Mouse (Mus musculus) erythroblast, embryonic 14.5 days (primary cell): Measurements from ENCODE around the gene Trabd2b. TPM values are rescaled to one million over a fixed set of nuclear protein-coding genes. Genes with fewer than 3 reads are reported as not detected.

Experiments
- H3K27me3 ChIP-seq: 2 replicates; pipeline ENCODE4 v1.6.1; 2012; ENCODE audit warnings: inconsistent platforms; ENCODE audit not compliant: control insufficient read depth
- H3K36me3 ChIP-seq: 2 replicates; pipeline ENCODE4 v1.6.1; 2012; ENCODE audit warnings: mild to moderate bottlenecking, inconsistent platforms; ENCODE audit not compliant: control insufficient read depth
- H3K4me1 ChIP-seq: 2 replicates; pipeline ENCODE4 v1.6.1; 2012; ENCODE audit warnings: inconsistent platforms; ENCODE audit not compliant: control insufficient read depth
- H3K4me3 ChIP-seq: replicated peaks from 2 replicates; pipeline ENCODE3; 2012; ENCODE audit warnings: moderate library complexity, mild to moderate bottlenecking, inconsistent platforms
- H3K9me3 ChIP-seq: 2 replicates; pipeline ENCODE4 v1.6.1; 2012; ENCODE audit warnings: low read length, inconsistent platforms, mixed read lengths; ENCODE audit not compliant: control insufficient read depth
- GATA1 ChIP-seq: IDR thresholded peaks from 2 replicates; pipeline ENCODE4 v1.6.1; 2012; ENCODE audit warnings: low read length, inconsistent platforms, mixed read lengths
- TAL1 ChIP-seq: IDR thresholded peaks from 3 replicates; pipeline ENCODE4 v1.6.1; 2012; ENCODE audit warnings: low read length, inconsistent platforms, mixed read lengths
- polyA plus RNA-seq: library from polyadenylated mRNA; stranded (reverse); fragments of >175 nt; gene quantifications from 2 replicates; pipeline ENCODE4 v1.2.3, GENCODE M21; 2012

The Trabd2b gene
- polyA plus RNA-seq, 1 experiment, result not detected

GRCm38 (mm10) chr4:114476316-114476715 is 69.8 kb downstream of the Trabd2b start:
- TF ChIP-seq TAL1 (no peak), GATA1 (no peak)
- no peaks in the 10 kb centered on the region for H3K27me3 ChIP-seq

GRCm38 (mm10) chr4:114477082-114477771 is 70.7 kb downstream of the Trabd2b start:
- H3K4me1 ChIP-seq, result no peaks in the 10 kb centered on the region
- no peak overlapping the region for H3K4me3 ChIP-seq
- H3K9me3 ChIP-seq, result no peaks in the 10 kb centered on the region
- TF ChIP-seq GATA1, result no peak
- TF ChIP-seq TAL1, result no peak
- no peaks in the 10 kb centered on the region for H3K36me3 ChIP-seq
- H3K27me3 ChIP-seq, result no peaks in the 10 kb centered on the region

More at GRCm38 (mm10) chr4:114476316-114476715, 69.8 kb downstream of the Trabd2b start:
- no peaks in the 10 kb centered on the region for H3K36me3 ChIP-seq
- H3K9me3 ChIP-seq, result no peaks in the 10 kb centered on the region
- no peak overlapping the region for H3K4me3 ChIP-seq
- H3K4me1 ChIP-seq, result no peaks in the 10 kb centered on the region

- Histone ChIP-seq H3K9me3 (no peaks in the 10 kb centered on the region), H3K36me3 (no peaks in the 10 kb centered on the region), H3K4me3 (no peak overlapping the region), H3K4me1 (no peaks in the 10 kb centered on the region), H3K27me3 (no peaks in the 10 kb centered on the region)
- TF ChIP-seq TAL1 (no peak), GATA1 (no peak)
Observed at GRCm38 (mm10) chr4:114481518-114481917, 75.0 kb downstream of the Trabd2b start.

- Histone ChIP-seq H3K9me3 (no peaks in the 10 kb centered on the region), H3K27me3 (no peaks in the 10 kb centered on the region), H3K36me3 (no peaks in the 10 kb centered on the region), H3K4me1 (no peaks in the 10 kb centered on the region), H3K4me3 (no peak overlapping the region)
- TF ChIP-seq TAL1, result no peak
- TF ChIP-seq GATA1, result no peak
Observed at GRCm38 (mm10) chr4:114484173-114484572, 77.6 kb downstream of the Trabd2b start.

- TF ChIP-seq TAL1, result no peak
- no peak for TF ChIP-seq GATA1
- Histone ChIP-seq H3K36me3 (no peaks in the 10 kb centered on the region), H3K4me3 (no peak overlapping the region), H3K9me3 (no peaks in the 10 kb centered on the region), H3K27me3 (no peaks in the 10 kb centered on the region), H3K4me1 (no peaks in the 10 kb centered on the region)
Observed at GRCm38 (mm10) chr4:114485996-114486395, 79.5 kb downstream of the Trabd2b start.

GRCm38 (mm10) chr4:114486885-114487531 is 80.5 kb downstream of the Trabd2b start:
- no peaks in the 10 kb centered on the region for H3K9me3 ChIP-seq
- H3K36me3 ChIP-seq, result no peaks in the 10 kb centered on the region
- TF ChIP-seq GATA1, result no peak
- TF ChIP-seq TAL1, result no peak
- no peak overlapping the region for H3K4me3 ChIP-seq
- H3K4me1 ChIP-seq, result no peaks in the 10 kb centered on the region
- H3K27me3 ChIP-seq, result no peaks in the 10 kb centered on the region

- H3K27me3 ChIP-seq, result no peaks in the 10 kb centered on the region
- no peaks in the 10 kb centered on the region for H3K9me3 ChIP-seq
- no peaks in the 10 kb centered on the region for H3K4me1 ChIP-seq
- TF ChIP-seq TAL1, result no peak
- TF ChIP-seq GATA1, result no peak
- no peak overlapping the region for H3K4me3 ChIP-seq
- H3K36me3 ChIP-seq, result no peaks in the 10 kb centered on the region
Observed at GRCm38 (mm10) chr4:114487701-114488100, 81.2 kb downstream of the Trabd2b start.

GRCm38 (mm10) chr4:114492157-114492556 is 85.6 kb downstream of the Trabd2b start:
- TF ChIP-seq GATA1 (no peak), TAL1 (no peak)
- H3K36me3 ChIP-seq, result no peaks in the 10 kb centered on the region
- no peaks in the 10 kb centered on the region for H3K4me1 ChIP-seq
- no peaks in the 10 kb centered on the region for H3K9me3 ChIP-seq
- no peak overlapping the region for H3K4me3 ChIP-seq
- H3K27me3 ChIP-seq, result no peaks in the 10 kb centered on the region

GRCm38 (mm10) chr4:114494035-114494434 is 87.5 kb downstream of the Trabd2b start:
- H3K4me1 ChIP-seq, result no peaks in the 10 kb centered on the region
- no peaks in the 10 kb centered on the region for H3K27me3 ChIP-seq
- TF ChIP-seq TAL1, result no peak

More at GRCm38 (mm10) chr4:114494035-114494434, 87.5 kb downstream of the Trabd2b start:
- no peaks in the 10 kb centered on the region for H3K36me3 ChIP-seq
- H3K4me3 ChIP-seq, result no peak overlapping the region
- no peaks in the 10 kb centered on the region for H3K9me3 ChIP-seq
